Mouse (Mus musculus): ENCODE data around the gene 1700025G04Rik. TPM values are rescaled to one million over a fixed set of nuclear protein-coding genes. Genes with fewer than 3 reads are reported as not detected.

Gene 1700025G04Rik
- total and polyA plus RNA-seq, 3 experiments = 1.5 to 19.5 (median 12.8) TPM

DNA sequence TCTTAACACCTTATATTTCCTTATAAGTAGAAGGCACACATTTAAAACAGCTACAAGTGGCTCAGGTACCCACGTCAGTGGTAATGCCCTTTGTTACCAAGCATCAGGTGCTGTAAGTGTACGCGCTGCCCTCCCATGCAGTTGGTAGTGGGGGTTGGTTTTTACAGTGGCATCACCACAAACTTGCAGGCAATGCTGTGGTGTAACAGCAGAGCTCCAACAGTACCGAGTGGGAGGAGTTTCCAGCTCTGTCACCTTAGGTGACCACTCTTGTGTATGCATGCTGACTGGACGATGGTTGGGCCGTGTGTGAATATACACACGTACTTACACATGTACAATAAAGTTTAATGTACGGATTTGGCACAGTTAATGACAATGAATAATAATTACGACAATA is 175.4 kb downstream of the 1700025G04Rik start:
- no peak overlapping the region for H3K9ac ChIP-seq (ENCODE audit: insufficient read depth, low read depth)
- no peak overlapping the region for H3K4me3 ChIP-seq (replicated peaks in 1 of 3; ENCODE audit: low read depth in 2 of 3, low read length in 2 of 3, poor library complexity in 1 of 3)
- dilution Hi-C loops (cut with MboI; ENCODE audit: extremely low pct_ligation_motif_present, extremely low pct_unique_long_range_greater_than_20kb, low sequenced_read_pairs) (no loop called here), in situ Hi-C loops (cut with MboI; ENCODE audit: low pct_ligation_motif_present, low pct_unique_long_range_greater_than_20kb, low sequenced_read_pairs) (no loop called here)
- DNase-seq (ENCODE audit: extremely low read depth) = no peak
- H3K27me3 ChIP-seq (replicated peaks) = no peaks in the 10 kb centered on the region
- no peaks in the 10 kb centered on the region for H3K4me1 ChIP-seq (ENCODE audit: control insufficient read depth in 1 of 2, insufficient read depth in 2 of 2)
- no peaks in the 10 kb centered on the region for H3K79me2 ChIP-seq (replicated peaks; ENCODE audit: control insufficient read depth, extremely low read depth, insufficient read depth, poor library complexity, severe bottlenecking)
- no peak for TF ChIP-seq ZC3H11A (IDR thresholded peaks at IDR 0.05; ENCODE audit: low read depth, low read length)
- TF ChIP-seq ZKSCAN1 (IDR thresholded peaks at IDR 0.05; ENCODE audit: borderline replicate concordance, low read depth, low read length) = no peak
- no peak for TF ChIP-seq JUND (conservative IDR thresholded peaks at IDR 0.05; ENCODE audit: low read depth, low read length)
- H3K27ac ChIP-seq (ENCODE audit: insufficient read depth, low read depth) = no peak overlapping the region
- peaks cover 0 to 13% of the 10 kb centered on the region in 2 experiments for H3K36me3 ChIP-seq (replicated peaks in 1 of 2; ENCODE audit: control insufficient read depth in 1 of 2, insufficient read depth in 1 of 2, low read length in 1 of 2)
- no peaks in the 10 kb centered on the region for H3K9me3 ChIP-seq (replicated peaks; ENCODE audit: low read length)
- no peak overlapping the region for H3K4me2 ChIP-seq (ENCODE audit: insufficient read depth, low read depth, poor library complexity, severe bottlenecking)

DNA sequence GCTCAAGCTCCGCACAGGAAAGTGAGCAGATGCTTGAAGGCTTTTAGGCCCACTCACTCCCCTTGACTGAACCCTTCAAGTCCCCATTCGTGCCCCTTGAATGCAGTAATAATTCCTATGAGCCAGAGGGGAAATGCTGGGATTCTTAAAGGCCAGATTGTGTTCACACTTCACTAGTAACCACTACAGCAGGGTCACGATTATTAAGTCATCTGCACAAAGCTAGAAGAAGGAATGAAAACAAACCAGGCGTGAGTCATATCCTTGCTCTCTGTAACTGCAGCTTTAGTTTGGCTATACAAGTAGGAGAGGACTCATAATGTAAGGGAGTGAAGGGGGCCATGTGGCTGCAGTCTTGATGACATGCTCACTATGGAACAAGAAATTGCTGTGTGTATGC is 182.9 kb downstream of the 1700025G04Rik start:
- Histone ChIP-seq H3K27me3 (replicated peaks) (no peaks in the 10 kb centered on the region), H3K9me3 (replicated peaks; ENCODE audit: low read length) (no peaks in the 10 kb centered on the region), H3K27ac (ENCODE audit: insufficient read depth, low read depth) (no peak overlapping the region; the same call in 1 of the 2 replicates), H3K4me1 (ENCODE audit: control insufficient read depth in 1 of 2, insufficient read depth in 2 of 2) (peaks cover 0 to 3% of the 10 kb centered on the region in 2 experiments; a peak in 1 of 4 replicates), H3K79me2 (replicated peaks; ENCODE audit: control insufficient read depth, extremely low read depth, insufficient read depth, poor library complexity, severe bottlenecking) (no peaks in the 10 kb centered on the region), H3K4me2 (ENCODE audit: insufficient read depth, low read depth, poor library complexity, severe bottlenecking) (no peak overlapping the region), H3K36me3 (replicated peaks in 1 of 2; ENCODE audit: control insufficient read depth in 1 of 2, insufficient read depth in 1 of 2, low read length in 1 of 2) (peaks cover 0 to 9% of the 10 kb centered on the region in 2 experiments), H3K4me3 (replicated peaks in 1 of 3; ENCODE audit: low read depth in 2 of 3, low read length in 2 of 3, poor library complexity in 1 of 3) (no peak overlapping the region), H3K9ac (ENCODE audit: insufficient read depth, low read depth) (no peak overlapping the region)
- in situ Hi-C loops (cut with MboI; ENCODE audit: low pct_ligation_motif_present, low pct_unique_long_range_greater_than_20kb, low sequenced_read_pairs) = no loop called here
- TF ChIP-seq CHD2 (IDR thresholded peaks at IDR 0.05; ENCODE audit: low read length) (no peak), POLR2A (IDR thresholded peaks at IDR 0.05; ENCODE audit: low read depth, low read length) (no peak)
- dilution Hi-C loops (cut with MboI; ENCODE audit: extremely low pct_ligation_motif_present, extremely low pct_unique_long_range_greater_than_20kb, low sequenced_read_pairs) = no loop called here
- DNase-seq (ENCODE audit: extremely low read depth) = no peak

- Histone ChIP-seq H3K27ac (ENCODE audit: insufficient read depth, low read depth) (no peak overlapping the region), H3K9ac (ENCODE audit: insufficient read depth, low read depth) (no peak overlapping the region), H3K4me2 (ENCODE audit: insufficient read depth, low read depth, poor library complexity, severe bottlenecking) (no peak overlapping the region), H3K27me3 (replicated peaks) (no peaks in the 10 kb centered on the region), H3K36me3 (replicated peaks in 1 of 2; ENCODE audit: control insufficient read depth in 1 of 2, insufficient read depth in 1 of 2, low read length in 1 of 2) (peaks cover 0 to 2% of the 10 kb centered on the region in 2 experiments), H3K9me3 (replicated peaks; ENCODE audit: low read length) (no peaks in the 10 kb centered on the region), H3K4me1 (ENCODE audit: control insufficient read depth in 1 of 2, insufficient read depth in 2 of 2) (no peaks in the 10 kb centered on the region), H3K79me2 (replicated peaks; ENCODE audit: control insufficient read depth, extremely low read depth, insufficient read depth, poor library complexity, severe bottlenecking) (no peaks in the 10 kb centered on the region), H3K4me3 (replicated peaks in 1 of 3; ENCODE audit: low read depth in 2 of 3, low read length in 2 of 3, poor library complexity in 1 of 3) (no peak overlapping the region)
- TF ChIP-seq SMC3 (IDR thresholded peaks at IDR 0.05; ENCODE audit: low read depth, low read length) (no peak), E2F4 (IDR thresholded peaks at IDR 0.05; ENCODE audit: insufficient replicate concordance, low read depth, low read length) (no peak), POLR2AphosphoS2 (IDR thresholded peaks at IDR 0.05; ENCODE audit: low read depth, low read length) (no peak), UBTF (IDR thresholded peaks at IDR 0.05; ENCODE audit: low read depth, low read length) (no peak), MAZ (IDR thresholded peaks at IDR 0.05; ENCODE audit: low read depth, low read length) (no peak), PAX5 (IDR thresholded peaks at IDR 0.05; ENCODE audit: low read length) (no peak), MEF2A (IDR thresholded peaks at IDR 0.05; ENCODE audit: borderline replicate concordance, low read depth, low read length) (no peak), HCFC1 (IDR thresholded peaks at IDR 0.05; ENCODE audit: low read depth, low read length) (no peak), NRF1 (IDR thresholded peaks at IDR 0.05; ENCODE audit: low read depth, low read length) (no peak), ZC3H11A (IDR thresholded peaks at IDR 0.05; ENCODE audit: low read depth, low read length) (no peak), POLR2A (IDR thresholded peaks at IDR 0.05; ENCODE audit: low read depth, low read length) (no peak), ZKSCAN1 (IDR thresholded peaks at IDR 0.05; ENCODE audit: borderline replicate concordance, low read depth, low read length) (no peak), CTCF (conservative IDR thresholded peaks at IDR 0.05 in 1 of 2, IDR thresholded peaks at IDR 0.05 in 1 of 2; ENCODE audit: low read depth in 2 of 2, low read length in 2 of 2) (no peak), SIN3A (IDR thresholded peaks at IDR 0.05; ENCODE audit: low read length) (no peak)
- in situ Hi-C loops (cut with MboI; ENCODE audit: low pct_ligation_motif_present, low pct_unique_long_range_greater_than_20kb, low sequenced_read_pairs) (no loop called here), dilution Hi-C loops (cut with MboI; ENCODE audit: extremely low pct_ligation_motif_present, extremely low pct_unique_long_range_greater_than_20kb, low sequenced_read_pairs) (no loop called here)
- no peak for DNase-seq (ENCODE audit: extremely low read depth)
These were observed 189.1 kb downstream of the 1700025G04Rik start for GRCm38 (mm10) chr1:151900706-151901360.
